Mouse (Mus musculus) brown adipose tissue, adult 24 weeks (tissue): Measurements from ENCODE around the gene Prkci. TPM values are rescaled to one million over a fixed set of nuclear protein-coding genes. Genes with fewer than 3 reads are reported as not detected.

Source experiments
- H3K27ac ChIP-seq: fragments of 200-500 bp; replicated peaks from 2 replicates; pipeline ENCODE4 v1.5.1; 2012; ENCODE audit warnings: low read depth, mild to moderate bottlenecking, low read length
- H3K4me1 ChIP-seq: fragments of 200-500 bp; 2 replicates; pipeline ENCODE4 v1.6.1; 2012; ENCODE audit warnings: low read length, mixed read lengths; ENCODE audit not compliant: control insufficient read depth, insufficient read depth, insufficient read length
- H3K4me3 ChIP-seq: fragments of 200-500 bp; 2 replicates; pipeline ENCODE4 v1.5.1; 2012; ENCODE audit warnings: low read depth, mild to moderate bottlenecking, low read length, moderate library complexity; ENCODE audit not compliant: insufficient read depth
- polyA plus RNA-seq: library from polyadenylated mRNA; stranded (reverse); fragments of >200 nt; gene quantifications from 2 replicates; pipeline ENCODE4 v1.2.4, GENCODE M21; 2012; ENCODE audit not compliant: missing spikeins, insufficient read depth, insufficient read length

Prkci gene
- polyA plus RNA-seq, 1 experiment, result 42.5 TPM

DNA sequence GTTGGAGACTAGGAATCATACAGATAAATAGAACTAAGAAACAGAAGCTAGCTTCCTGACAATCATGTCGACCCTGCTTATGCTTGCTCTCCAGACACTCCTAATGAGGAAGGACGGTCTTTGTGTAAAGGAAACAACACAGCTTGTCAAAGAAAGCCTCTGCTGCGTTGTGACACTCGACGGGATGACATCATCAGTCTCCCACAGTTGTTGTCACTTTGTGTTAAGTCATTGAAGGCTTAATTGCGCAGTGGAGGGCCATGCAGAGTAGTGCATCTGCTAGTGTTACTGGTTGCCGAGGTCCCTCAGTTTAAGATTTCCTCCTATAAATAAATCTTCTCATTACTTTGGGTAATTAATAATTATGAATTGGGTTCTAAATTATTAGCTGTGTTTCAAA is 54.8 kb downstream of the Prkci start:
- Histone ChIP-seq H3K4me3 (no peak overlapping the region), H3K4me1 (no peaks in the 10 kb centered on the region), H3K27ac (no peak overlapping the region)

DNA sequence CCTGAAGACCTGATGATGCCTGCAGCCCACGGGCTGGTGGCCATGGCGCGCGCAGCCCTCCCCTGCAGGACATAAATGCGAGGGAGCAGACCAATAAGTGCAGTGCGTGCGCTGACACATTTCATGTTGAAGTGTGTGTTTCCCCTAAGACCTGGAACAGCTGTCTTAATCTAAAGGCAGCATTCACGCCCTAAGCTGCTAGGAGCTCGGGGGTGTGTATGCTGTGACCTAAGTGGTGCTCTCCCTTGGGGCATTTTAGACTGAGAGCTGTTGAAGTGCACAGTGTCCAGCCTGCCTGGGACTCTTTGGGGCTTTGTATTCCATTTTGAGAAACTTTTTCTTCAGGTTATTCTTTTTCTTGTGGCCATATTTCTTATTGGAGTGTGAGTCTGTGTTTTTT is 56.2 kb downstream of the Prkci start:
- Histone ChIP-seq H3K4me3 (no peak overlapping the region), H3K4me1 (no peaks in the 10 kb centered on the region)

DNA sequence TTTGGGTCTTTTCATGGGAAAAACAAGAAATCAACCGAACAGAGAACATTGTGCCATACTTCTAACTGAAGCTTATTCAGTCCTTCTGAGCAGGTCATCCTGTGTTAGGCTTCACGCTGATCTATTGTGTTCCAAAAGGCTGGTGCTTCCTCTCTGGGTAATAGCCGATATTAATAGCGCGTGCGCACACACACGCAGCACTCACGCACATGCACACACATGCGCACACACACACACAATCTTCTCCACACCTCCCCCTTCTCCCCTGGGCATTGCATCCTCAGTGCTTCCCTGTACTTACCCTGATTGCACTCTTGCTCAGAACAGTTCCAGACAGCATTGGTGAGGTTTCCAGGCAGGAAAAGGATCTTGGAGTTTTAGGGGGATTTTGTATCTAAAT is 57.6 kb downstream of the Prkci start:
- H3K4me3 ChIP-seq, result no peak overlapping the region
- no peaks in the 10 kb centered on the region for H3K4me1 ChIP-seq
- no peak overlapping the region for H3K27ac ChIP-seq

More for the DNA sequence above, 56.2 kb downstream of the Prkci start:
- H3K27ac ChIP-seq, result no peak overlapping the region

DNA sequence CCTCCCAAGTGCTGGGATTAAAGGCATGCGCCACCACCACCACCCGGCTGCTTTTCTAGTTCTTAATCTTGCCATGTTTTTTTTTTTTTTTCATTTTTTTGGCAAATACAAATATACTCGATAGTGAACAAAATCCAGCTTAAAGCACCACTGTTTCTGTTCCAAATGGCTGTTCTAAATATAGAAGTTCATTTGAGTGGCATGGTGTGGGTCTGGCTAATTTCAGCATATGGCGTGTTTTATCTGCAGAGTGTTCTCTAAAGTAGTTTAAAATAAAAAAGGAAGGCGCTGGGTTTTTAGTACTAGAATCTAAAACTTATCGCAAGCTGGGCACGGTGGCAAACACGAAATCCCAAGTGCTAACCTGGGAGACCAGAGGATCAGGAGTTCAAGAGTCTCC is 59.3 kb downstream of the Prkci start:
- Histone ChIP-seq H3K4me1 (no peaks in the 10 kb centered on the region), H3K27ac (no peak overlapping the region), H3K4me3 (no peak overlapping the region)

DNA sequence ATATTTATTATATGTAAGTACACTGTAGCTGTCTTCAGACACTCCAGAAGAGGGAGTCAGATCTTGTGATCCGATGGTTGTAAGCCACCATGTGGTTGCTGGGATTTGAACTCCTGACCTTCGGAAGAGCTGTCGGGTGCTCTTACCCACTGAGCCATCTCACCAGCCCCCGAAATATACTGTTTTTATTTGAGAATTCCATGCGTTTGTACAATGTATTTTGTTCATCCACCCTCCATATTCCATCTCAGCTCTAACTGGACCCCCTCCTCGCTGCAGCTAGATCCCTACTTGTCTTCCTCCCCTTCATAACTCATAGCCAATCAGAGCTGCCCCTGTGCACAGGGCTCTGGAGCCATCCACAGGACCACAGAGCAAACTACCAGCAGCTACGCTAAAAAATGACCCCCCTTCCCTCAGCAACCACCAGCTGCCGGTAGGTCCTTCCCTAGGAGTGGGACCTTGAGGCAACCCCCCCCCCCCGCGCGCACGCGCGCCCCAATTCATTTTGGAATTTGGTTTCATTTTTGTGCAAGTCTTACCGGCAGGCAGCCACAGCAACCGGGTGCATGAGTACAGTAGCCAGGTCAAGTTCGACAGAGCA is 60.6 kb downstream of the Prkci start:
- Histone ChIP-seq H3K4me3 (peak overlapping the region; percentile 67), H3K4me1 (no peaks in the 10 kb centered on the region), H3K27ac (peak overlapping the region; percentile 21; the same call in 1 of the 2 replicates)

DNA sequence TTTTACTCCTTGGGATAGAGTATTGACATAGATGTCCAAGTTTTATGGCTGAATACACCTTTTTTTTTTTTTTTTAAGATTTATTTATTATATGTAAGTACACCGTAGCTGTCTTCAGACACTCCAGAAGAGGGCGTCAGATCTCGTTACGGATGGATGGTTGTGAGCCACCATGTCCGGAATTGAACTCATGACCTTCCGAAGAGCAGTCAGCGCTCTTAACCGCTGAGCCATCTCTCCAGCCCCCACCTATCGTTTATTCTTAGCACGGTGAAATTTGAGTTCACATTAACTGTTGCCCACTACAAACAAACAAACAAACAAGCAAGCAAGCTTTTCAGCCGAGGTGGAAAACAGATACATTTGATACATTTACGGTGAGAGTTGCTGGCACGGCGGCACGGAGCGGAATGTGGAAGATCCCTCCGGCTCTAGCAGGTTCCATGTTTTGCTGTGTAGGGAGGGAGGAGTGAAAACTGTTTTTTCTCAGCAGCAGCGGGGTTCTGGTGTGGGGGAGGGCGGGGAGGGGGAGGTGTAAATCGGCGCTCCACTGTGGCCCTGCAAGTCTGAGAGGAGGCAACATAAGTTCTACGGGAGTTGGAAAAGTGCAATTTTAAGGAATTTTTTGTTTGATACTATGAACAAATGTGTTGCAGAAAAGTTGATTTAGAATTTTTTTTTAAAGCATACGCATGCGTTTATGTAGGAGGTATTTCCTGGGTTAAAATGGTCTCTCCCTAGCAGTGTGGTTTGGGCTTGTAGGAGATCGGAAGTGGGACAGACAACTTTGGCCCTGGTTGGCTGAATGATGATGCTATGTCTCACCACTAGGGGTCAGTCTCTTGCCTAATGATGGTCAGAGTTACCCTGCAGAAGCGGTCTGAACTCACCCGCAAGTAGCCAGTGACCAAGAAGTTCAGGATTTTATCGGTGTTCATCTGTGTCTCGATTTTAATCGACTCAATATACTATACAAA is 61.4 kb downstream of the Prkci start:
- Histone ChIP-seq H3K4me1 (no peaks in the 10 kb centered on the region), H3K27ac (peak overlapping the region; percentile 63), H3K4me3 (peak overlapping the region; percentile 67)

DNA sequence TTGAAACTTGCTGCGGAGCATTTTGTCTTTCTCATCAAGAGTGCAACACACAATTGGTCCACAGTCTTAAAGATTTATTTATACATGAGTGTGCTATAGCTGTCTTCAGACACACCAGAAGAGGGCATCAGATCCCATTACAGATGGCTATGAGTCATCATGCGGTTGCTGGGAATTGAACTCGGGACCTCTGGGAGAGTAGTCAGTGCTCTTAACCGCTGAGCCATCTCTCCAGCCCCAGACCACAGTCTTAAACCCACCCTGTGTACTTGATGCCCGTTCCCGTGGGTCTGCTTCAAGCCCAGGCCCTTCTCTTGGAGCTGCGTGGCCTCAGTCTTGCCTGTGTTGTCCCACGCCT is 65.2 kb downstream of the Prkci start:
- Histone ChIP-seq H3K4me1 (0 out of 2 replicates have a peak, but pooled peaks cover 2% of the 10 kb centered on the region), H3K4me3 (no peak overlapping the region; the same call in 1 of the 2 replicates), H3K27ac (peak overlapping the region; percentile 54; the same call in 1 of the 2 replicates)

DNA sequence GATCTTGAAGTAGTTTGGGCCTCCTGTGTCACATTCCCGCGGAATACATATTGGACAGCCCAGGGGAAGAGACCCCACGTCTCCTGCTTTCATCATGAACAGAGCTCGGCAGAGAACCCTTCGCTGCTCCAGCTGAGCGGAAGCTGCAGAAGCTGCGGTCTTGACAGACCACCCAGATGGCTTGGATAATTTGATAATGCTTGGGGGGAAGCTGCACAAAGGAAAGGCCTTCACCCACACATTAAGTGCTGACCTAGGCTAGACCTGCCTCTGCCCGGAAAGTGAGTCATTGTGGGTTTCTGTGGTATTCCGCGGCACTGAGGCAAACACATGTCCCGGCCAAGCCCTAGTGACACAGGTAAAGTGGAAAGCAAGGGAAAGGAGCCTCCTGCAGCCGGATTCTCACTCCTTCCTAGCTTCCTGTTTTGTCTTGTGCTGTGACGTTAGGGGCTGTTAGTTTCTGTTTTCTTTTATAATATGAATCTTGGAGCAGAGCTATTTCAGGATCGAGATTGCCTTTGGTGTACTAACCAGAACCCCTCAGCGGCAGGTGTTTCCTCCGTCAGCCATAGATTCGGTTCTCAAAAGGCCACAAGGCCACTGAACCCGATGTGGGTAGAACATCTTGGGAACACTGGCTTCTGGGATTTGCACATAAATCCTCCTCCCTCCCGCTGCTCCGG is 65.7 kb downstream of the Prkci start:
- H3K4me3 ChIP-seq, result peak overlapping the region; percentile 42
- H3K4me1 ChIP-seq, result 0 out of 2 replicates have a peak, but pooled peaks cover 2% of the 10 kb centered on the region
- H3K27ac ChIP-seq, result peak overlapping the region; percentile 54

DNA sequence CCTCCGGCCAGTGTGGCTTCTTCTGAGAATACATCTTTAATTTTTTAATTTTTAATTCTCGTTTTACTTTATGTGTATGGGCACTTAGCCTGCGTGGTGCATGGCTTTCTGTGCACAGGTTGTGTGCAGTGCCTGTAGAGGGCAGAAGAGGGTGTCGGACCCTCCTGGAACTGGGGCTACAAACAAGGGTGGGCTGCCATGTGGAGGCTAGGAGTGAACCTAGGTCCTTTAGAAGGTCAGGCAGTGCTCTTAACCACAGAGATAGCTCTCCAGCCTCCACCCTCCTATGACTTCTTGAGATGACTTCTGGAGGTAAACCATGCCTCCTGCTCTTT is 66.2 kb downstream of the Prkci start:
- Histone ChIP-seq H3K4me1 (0 out of 2 replicates have a peak, but pooled peaks cover 2% of the 10 kb centered on the region), H3K4me3 (peak overlapping the region; percentile 42), H3K27ac (0 out of 2 replicates have a peak overlapping the region, but pooled peaks have one; percentile 54)

DNA sequence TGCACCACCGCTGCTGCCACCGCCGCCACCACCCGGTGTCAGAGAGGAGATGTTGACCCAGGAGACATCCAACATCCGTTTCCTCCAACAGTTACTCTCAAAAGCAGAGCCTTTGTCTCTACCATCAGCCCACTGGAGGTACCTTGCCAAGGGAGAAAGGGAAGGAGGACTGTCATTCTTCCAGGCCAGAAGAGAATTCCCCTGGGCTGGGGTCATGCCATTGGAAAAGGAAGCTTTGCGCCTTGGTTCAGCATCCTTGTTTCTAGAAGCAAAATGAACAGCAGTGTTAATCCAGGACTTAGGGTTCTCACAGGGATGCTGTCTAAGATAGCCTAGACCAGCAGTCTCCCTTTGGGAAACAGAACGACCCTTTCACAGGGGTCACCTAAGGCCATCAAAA is 66.8 kb downstream of the Prkci start:
- Histone ChIP-seq H3K4me3 (no peak overlapping the region), H3K27ac (no peak overlapping the region), H3K4me1 (0 out of 2 replicates have a peak, but pooled peaks cover 2% of the 10 kb centered on the region)

DNA sequence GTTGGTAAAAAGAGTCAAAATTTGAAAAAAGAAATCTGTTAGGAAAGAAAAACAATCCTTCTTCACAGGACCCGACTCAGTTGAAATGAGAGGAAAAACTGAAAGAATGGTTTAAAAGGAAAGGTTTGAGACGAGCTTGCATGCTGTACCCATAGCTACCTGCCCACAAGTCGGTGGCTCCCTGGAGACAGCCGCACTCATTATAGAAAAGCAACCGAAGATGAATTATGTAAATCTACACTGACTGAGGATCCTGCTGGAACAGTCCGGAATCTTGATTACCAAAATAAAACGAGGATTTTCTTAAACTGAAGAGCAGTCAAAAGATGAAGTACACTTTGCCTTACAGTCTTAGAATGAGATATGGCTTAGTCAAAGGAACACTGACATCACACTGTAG is 72.9 kb downstream of the Prkci start:
- Histone ChIP-seq H3K4me1 (no peaks in the 10 kb centered on the region), H3K4me3 (no peak overlapping the region), H3K27ac (no peak overlapping the region)

DNA sequence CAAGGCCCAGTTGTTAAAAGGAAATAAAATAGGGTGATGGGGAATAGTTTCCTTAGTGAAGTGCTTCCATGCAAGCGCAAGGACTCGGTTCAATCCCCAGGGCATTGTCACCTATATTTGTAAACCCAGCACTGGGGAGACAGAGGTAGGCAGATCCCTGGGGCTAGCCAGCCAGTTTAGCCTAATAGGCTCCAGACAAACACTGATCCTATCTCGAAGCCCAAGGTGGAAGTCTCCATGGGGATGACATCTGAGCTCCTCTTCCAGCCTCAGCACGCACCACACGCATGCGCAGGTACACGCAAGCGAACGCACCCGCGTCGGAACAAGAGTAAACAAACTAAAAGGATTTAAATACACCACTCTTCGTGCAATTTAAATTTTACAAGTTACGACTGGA is 76.3 kb downstream of the Prkci start:
- H3K27ac ChIP-seq, result no peak overlapping the region

DNA sequence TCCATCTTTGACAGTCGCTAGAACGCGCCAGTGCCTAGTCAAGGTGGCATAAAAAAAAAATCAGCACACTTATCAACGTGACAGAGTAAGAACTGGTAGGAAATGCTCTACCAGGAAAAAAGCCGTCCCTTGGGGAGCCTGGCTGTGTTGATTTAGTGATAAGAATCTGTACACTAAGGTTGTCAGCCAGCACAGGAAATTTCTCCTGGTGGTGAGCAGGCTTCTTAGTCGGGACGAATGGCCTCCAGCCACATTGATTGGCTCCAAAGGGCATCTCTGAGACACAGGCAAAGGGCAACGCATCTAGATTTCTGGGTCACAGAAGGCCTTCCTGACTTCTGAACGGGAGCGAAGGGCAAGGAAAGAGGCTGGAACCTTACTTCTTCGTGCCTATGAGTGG is 80.3 kb downstream of the Prkci start:
- no peak overlapping the region for H3K4me3 ChIP-seq

More for the DNA sequence above, 76.3 kb downstream of the Prkci start:
- Histone ChIP-seq H3K4me3 (no peak overlapping the region), H3K4me1 (no peaks in the 10 kb centered on the region)

DNA sequence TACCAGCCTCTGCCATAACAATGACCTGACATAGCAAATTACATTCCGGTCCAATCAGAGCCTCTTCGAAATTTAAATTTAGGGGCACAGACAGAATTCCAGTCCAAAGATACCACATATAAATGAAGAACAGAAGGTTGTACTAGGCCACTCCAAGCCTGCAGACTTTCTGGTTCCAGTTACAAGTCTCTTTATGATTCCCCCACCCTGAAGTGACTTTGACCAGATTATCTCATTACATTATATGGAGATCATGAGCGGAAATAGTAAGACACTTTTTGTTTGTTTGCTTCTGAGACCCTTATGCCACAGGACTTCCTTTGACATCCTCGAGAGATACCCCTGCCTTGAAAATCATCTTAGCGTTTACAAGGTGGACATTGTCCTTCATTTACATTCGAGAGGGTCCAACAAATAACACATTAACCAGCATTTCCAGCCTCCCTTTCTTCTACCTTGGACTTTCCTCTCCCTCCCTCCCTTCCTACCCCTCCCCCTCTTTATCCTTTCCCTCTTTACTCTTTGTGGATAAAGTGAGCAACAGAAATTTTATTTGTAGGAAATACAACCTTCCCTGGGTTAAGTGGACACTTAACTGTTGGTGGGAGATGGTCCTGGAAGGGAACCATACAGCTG is 81.6 kb downstream of the Prkci start:
- H3K4me3 ChIP-seq, result no peak overlapping the region
- H3K27ac ChIP-seq, result no peak overlapping the region

More for the DNA sequence above, 80.3 kb downstream of the Prkci start:
- Histone ChIP-seq H3K4me1 (no peaks in the 10 kb centered on the region), H3K27ac (no peak overlapping the region)

DNA sequence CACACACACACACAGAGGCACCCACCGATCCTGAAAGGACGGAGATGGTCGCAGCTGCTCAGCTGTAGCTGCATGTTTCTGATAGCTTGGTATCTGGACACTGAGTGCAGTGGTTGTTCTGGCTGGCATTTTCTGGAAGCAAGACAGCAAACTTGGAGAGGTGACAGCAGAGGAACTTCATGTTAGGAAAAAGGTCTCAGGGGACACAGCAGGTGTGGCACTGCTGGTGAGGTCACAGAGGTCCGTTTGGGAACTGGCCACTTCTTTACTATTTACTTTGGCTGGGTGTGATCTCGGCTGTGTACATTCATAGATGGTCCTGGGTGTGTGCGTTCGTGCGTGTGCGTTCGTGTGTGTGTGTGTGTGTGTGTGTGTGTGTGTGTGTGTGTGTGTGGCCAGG is 83.9 kb downstream of the Prkci start:
- Histone ChIP-seq H3K4me3 (no peak overlapping the region), H3K4me1 (peaks cover 2% of the 10 kb centered on the region), H3K27ac (no peak overlapping the region)

More for the DNA sequence above, 81.6 kb downstream of the Prkci start:
- H3K4me1 ChIP-seq, result peaks cover 2% of the 10 kb centered on the region; the same call in 1 of the 2 replicates
